Mouse (Mus musculus) heart, postnatal 0 days (tissue): ENCODE measurements around the gene App.

ENCODE experiments used
- CTCF ChIP-seq: IDR thresholded peaks from 2 replicates; pipeline ENCODE4 v1.5.1; 2016; ENCODE audit warnings: antibody characterized with exemption, control low read depth, low read depth
- EP300 ChIP-seq: IDR thresholded peaks from 2 replicates; pipeline ENCODE4 v1.6.1; 2016; ENCODE audit warnings: antibody characterized with exemption, low read depth

DNA sequence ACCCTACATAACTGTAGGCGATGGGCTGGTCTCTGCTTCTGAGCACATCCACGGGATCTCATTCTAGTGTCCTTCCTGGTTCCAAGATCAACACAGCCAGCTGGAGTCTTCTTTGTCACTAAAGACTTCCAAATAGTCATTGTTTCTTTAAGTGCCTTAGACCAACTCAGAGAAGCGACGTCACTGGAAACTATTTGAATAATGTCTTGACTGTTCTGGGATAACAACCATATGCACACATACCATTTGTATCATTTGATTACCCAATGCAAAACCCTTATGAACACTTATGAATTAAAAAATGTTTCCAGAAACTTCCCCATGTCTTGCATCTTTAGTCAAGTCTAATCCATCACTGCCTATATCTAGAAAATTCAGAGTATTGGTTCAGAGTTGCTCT lies 37.5 kb downstream of the App start:
- TF ChIP-seq CTCF (no peak), EP300 (no peak)
